Mouse (Mus musculus): ENCODE measurements around the gene Cux2.
"Not testable (repeated sequence)": the region's sequence is repeated elsewhere in the genome, so short reads cannot be mapped to it uniquely, and the experiment has no call there.

DNA sequence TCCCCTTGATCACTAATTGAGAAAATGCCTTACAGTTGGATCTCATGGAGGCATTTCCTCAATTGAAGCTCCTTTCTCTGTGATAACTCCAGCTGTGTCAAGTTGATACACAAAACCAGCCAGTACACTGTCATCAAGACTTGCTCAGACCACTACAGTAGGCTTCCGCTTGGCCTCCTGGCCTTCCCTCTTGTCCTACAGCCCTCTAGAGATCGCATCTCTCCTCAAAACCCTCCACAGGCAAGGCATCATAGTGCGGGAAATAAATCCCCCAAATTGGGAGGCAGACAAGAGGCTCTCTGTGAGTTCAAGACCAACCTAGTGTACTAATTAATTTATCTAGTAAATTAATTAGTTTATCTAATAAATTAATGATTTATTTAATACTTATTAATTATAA is 202.6 kb downstream of the Cux2 start:
- not testable (repeated sequence) for TF ChIP-seq CTCF (IDR thresholded peaks at IDR 0.05; ENCODE audit: control insufficient read depth, insufficient read depth, low read length); POLR2A (IDR thresholded peaks at IDR 0.05; ENCODE audit: borderline replicate concordance, control insufficient read depth, low read depth, low read length)
